Mouse (Mus musculus) layer of hippocampus, postnatal 25 days (tissue): ENCODE results near the gene Slc25a1. TPM values are rescaled to one million over a fixed set of nuclear protein-coding genes. Genes with fewer than 3 reads are reported as not detected.
A peak's percentile ranks its signal among the peaks of the same experiment; 100 is the strongest.

Source experiments
- DNase-seq, 2 experiments: peaks; one replicate each; pipeline ENCODE4 v3.0.0; 2022; ENCODE audit warnings: mixed read lengths in 2 of 2, low spot score in 1 of 2; ENCODE audit errors: extremely low spot score in 1 of 2
- total RNA-seq, 2 experiments: library from RNA; stranded (reverse); gene quantifications; 2 replicates each; pipeline ENCODE4 v1.2.3; 2021

Slc25a1 gene
- total RNA-seq, 2 experiments from 2014 or later, result 52.6 to 53.5 TPM

DNA sequence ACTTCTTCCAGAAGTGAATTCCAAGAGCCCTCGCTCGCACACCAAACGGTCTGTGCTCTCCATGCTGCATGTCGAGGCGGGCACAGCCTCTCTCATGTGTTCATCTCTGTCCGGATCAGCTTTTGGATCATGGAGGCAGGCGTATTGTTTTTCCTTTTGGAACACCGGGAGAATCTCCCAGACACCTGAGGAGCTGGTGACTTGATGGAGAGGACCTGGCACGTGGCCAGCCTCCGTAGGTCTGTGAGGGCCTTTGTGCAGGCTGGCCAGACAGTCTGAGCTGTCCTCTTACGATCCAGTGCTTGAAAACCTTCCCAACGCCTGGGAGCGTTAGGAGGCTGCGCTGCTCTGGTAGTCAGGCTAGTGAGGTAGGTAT, 5.9 kb downstream of the Slc25a1 start:
- DNase-seq, result no peak

- DNase-seq, result peak; percentile 91 to 96
These were observed 6.5 kb downstream of the Slc25a1 start for GRCm38 (mm10) chr16:17921325-17922162.

DNA sequence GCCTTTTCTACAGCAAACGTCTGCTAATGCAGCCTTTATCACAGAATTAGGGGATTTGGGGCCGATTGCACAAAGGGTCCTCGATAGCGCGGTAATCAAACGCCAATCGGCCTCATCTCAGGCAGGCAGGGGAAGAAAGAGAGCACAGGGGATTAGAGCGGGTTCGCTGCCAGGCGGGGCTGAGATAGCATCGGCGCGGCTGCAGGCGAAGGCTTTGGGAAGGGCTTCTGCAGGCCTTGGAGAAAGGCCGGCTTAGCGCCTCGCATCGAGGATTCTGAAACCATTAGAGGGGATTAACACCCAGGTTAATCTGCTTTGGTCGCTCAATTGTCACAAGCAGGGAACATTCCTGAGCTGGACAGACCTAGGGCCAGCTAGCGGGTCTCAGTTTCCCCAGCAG, 7.4 kb downstream of the Slc25a1 start:
- no peak for DNase-seq

DNA sequence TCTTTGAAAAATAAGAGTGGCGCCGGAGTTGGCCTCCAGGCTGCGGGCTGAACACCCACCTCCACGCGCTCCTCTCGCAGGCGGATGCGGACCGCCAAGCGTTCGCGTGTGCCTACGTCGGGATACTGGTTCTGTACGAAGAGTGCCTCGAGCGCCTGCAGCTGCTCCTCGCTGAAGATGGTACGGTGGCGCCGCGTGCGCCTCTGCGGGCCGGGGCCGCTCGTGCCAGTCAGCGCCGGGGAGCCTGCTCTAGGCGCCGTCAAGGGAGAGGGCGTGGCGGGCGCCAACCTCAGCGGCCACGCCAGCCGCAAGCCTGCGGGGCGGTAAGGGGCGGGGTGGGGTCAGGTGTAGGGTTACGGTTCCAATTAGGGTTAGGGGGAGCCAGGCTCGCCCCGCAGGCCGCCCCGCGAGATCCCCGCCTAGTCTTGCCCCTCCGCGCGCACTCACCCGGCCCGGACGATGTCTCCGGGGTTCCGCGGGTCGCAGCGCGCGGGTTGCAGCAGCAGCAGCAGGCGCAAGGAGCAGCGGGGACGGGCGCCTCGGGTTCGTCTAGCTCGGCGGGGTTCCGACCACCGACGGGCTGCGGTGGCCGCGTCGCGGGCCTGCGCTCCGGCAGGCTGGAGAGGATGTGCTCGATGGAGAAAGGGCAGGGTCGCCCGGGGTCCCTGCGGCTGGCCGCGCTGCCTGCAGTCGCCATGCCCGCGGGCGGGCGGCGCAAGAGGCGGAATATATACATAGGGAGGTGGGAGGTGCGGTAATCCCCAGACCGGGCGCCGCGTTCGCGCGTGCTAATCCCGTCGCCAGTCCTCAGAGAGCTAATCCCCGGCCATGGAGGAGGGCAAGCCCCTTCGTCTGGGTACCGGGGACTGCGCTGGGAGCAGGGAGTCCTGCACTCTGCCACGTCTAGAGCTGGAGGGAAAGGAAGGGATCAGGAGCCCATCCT, 13.4 kb downstream of the Slc25a1 start, which contains the start of gene Gsc2:
TSS of gene Gsc2 (minus strand) at position 753 of the 943 bp plus-strand sequence.
- no peak for DNase-seq

DNA sequence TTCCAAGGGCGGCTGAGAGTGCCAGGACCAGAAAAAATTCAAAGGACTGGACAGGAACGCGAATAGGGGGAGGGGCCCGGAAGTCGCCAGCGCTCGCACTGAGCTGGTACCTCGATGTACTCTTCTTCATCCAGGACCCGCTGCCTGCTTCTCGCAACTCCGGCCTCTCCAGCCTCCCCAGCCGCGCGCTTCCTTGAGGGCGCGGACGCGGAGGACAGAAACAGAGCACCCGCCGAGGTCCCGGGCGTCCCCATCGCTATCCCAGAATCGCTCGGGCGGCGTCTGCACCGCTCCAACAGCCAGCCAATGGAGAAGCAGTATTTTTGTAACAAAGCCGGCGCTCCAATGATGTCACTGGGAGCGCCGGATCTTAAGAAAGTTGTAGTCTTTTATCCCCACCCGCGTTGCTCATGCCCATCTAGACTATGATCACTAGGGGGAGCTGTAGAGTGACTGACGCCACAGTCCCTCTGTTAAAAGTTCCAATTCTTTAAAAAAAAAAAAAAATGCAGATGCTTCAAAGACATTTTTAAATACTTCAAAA, 16.9 kb downstream of the Slc25a1 start, which contains the start of gene Ess2:
TSS of gene Ess2 (minus strand) at position 297 of the 544 bp plus-strand sequence.
- peak; percentile 75 to 83 for DNase-seq

GRCm38 (mm10) chr16:17898462-17898861, 29.6 kb downstream of the Slc25a1 start, which contains the start of the genes Dgcr2 and Tssk2:
Gene Dgcr2, minus strand, starts transcription at chr16:17898562.
Gene Tssk2, plus strand, starts transcription at chr16:17898637.
- no peak for DNase-seq

- DNase-seq, result no peak
These were observed 31.9 kb downstream of the Slc25a1 start for GRCm38 (mm10) chr16:17896091-17896490.

DNA sequence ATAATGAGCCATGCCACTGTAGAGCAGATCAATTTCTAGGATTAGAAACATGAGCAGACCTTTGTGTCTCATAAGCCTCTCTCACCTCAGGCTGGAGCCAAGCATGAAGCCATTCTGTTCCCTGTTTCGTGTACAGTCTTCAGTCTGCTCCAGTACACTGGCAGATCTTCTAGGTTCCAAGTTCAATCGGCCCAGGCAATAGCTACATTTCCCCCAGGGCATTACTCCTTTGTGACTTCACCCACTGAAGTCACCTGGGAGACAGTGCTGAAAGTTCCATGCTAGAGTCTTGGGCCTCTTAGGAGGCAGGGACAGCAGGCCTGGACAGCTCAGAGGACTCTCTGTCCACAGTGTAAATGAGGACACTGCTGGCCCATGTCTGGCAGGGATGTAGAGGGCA, 34.1 kb downstream of the Slc25a1 start, which contains the start of gene Tssk1:
TSS of gene Tssk1 (plus strand) at position 301 of the 400 bp plus-strand sequence.
- DNase-seq, result no peak

DNA sequence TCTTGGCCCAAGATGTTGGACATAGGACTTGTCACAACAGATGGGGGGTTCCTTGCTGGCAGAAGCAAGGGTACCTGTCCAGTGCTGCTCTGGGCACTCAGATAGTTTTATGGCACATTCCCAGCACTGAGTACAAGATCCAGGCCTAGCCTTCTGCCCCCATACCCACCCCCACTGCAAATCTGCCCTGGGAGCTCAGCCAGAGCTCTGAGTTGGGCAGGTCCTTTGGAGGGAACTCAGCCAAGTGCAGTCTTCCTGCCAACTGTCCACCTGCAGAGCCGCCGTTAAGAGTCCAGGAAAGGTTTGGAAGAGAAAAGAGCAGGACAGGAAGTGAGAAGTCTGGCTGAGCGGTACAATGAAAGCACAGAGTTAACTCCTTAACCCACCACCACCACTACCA, 35.4 kb downstream of the Slc25a1 start:
- no peak for DNase-seq

GRCm38 (mm10) chr16:17891567-17891959, 36.5 kb downstream of the Slc25a1 start, which contains the start of gene Gm20518:
Gene Gm20518, minus strand, starts transcription at chr16:17891671.
- peak; percentile 91 to 95 for DNase-seq

DNA sequence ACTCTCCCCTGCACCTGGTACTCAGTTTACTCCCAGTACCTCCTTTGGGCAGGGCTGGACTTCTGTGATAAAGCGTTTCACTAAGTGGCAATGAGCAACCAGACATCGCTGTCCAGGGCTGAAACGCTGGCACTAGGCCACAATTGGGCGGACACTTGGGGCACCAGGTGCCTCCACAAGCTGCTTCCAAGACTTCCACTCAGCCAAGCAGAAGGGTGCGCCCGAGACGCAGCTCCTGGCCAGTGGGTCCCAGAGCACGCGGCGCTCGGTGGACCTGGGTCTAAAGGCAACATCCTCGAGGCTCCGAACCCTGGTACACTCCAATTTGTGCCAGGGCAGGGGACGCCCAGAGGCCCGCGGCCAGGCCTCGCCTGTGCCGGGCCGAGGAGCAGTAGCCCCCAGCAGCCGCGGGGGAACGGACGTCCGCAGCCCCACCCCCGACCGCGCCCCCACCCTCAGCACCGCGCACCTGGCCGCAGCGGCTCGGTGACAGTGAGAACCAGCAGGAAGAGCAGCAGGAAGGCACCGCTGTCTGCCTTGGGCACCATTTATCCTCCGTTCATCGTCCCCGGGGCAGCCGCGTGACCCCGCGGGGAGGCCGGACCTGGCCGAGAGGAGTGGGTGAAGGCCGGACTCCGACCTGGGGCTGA, 37.0 kb downstream of the Slc25a1 start:
- peak; percentile 33 to 44 for DNase-seq

GRCm38 (mm10) chr16:17890342-17890727, 37.7 kb downstream of the Slc25a1 start:
- no peak for DNase-seq

DNA sequence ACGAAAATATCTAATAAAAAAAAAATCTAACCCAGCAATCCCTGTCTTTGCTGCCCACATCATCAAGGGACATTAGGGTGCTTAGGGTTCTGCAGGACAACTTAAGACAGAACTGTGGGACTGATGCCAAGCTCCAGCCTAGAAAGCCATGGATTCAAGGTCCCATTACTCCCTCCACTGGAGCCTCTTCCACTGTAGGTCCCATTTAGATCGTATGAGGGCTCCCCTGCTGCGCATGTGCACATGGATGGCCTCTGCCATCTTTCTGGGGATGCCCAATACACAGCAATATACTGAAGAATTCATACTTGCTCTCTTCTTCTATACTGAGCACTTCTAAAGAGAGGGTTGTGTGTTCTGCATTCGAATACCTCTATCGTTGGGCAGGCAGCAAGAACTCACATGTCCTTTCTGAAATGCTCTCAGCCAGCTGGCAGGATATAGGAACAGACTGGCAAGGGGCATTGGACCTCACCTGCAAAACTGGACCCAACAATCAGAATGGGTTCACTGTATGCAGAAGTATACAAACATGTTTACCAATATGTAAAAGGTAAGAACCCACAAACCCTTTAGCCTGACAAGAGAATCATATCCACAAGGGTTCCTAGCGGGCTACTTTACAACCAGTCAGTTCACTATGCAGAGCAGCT, 38.2 kb downstream of the Slc25a1 start:
- no peak for DNase-seq

DNA sequence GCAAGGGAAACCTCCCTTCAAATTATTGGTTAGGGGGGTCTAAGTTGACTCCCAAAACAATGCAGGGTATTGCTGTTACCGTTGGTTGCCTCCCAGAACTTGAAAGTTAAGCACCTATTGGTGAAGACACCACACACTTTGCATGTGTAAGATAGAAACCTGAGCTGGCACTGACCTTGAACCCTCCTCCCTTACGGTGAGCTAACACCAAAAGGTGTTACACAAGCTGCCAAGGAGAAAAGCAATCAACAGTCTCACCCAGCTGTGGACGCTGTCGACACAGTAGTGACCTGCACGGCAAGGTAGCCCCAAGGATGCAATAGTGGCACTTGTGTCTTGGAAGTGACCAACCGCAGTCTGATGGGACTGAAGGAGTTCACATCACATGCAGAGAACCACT, 43.9 kb downstream of the Slc25a1 start:
- no peak for DNase-seq

DNA sequence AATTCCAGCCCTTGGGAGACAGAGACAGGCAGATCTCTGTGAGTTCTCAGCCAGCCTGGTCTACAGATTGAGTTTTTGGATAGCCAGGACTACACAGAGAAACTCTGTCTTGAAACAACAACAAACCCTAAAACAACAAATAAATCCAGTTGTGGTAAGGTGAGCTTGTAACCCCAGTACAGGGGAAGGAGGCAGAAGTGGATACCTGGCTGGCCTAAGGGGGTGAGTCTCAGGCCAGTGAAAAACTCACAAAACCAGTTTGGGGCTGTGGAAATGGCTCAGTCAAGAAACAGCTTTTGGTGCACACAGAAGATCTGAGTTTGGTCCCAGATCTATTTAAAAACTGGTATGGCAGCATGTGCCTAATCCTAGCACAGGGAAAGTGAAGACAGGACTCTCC, 45.8 kb downstream of the Slc25a1 start:
- DNase-seq, result no peak

DNA sequence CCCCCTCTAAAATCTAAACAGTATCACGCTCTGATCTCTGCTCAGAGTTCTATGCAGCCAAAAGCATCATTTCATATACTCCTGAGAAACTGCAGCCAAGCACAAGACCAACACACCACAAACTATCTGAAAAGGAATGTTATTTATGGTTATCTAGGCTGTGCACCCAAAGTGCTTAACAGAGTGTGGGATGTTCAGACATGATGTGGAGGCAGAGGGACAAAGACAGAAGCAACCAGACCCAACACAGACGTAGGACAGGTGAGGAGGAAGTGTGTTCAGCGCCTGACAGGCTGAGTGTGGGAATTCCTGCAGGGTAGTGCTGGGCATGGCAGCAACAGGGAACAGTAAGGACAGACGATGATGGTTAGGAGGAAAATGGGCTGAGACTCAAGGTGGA, 48.4 kb downstream of the Slc25a1 start:
- no peak for DNase-seq

GRCm38 (mm10) chr16:17876096-17876495, 51.9 kb downstream of the Slc25a1 start:
- DNase-seq, result no peak
